Mouse (Mus musculus) midbrain, embryonic 16.5 days (tissue): Measurements from ENCODE around the gene Armh2. TPM values are rescaled to one million over a fixed set of nuclear protein-coding genes. Genes with fewer than 3 reads are reported as not detected.
A peak's percentile ranks its signal among the peaks of the same experiment; 100 is the strongest.

Experiments
- ATAC-seq: fragments of 200-750 bp; cut with Nextera tagmentation; 2 replicates; pipeline ENCODE4 v1.8.0; 2017; ENCODE audit warnings: moderate TSS enrichment
- H3K27ac ChIP-seq: fragments of 300-500 bp; sonication (generic); 2 replicates; pipeline ENCODE4 v1.5.1; 2014; ENCODE audit warnings: mild to moderate bottlenecking, low read length, mixed read lengths
- H3K27me3 ChIP-seq: fragments of 300-500 bp; sonication (generic); 2 replicates; pipeline ENCODE4 v1.6.1; 2014; ENCODE audit warnings: low read depth, low read length, mixed read lengths; ENCODE audit not compliant: control insufficient read depth, insufficient read depth
- H3K36me3 ChIP-seq: fragments of 300-500 bp; sonication (generic); 2 replicates; pipeline ENCODE4 v1.6.1; 2014; ENCODE audit warnings: mild to moderate bottlenecking, low read length, moderate library complexity, mixed read lengths; ENCODE audit not compliant: control insufficient read depth, insufficient read depth
- H3K4me1 ChIP-seq: fragments of 300-500 bp; sonication (generic); 2 replicates; pipeline ENCODE4 v1.6.1; 2014; ENCODE audit warnings: mild to moderate bottlenecking, low read length, mixed read lengths; ENCODE audit not compliant: control insufficient read depth, insufficient read depth
- H3K4me2 ChIP-seq: fragments of 300-500 bp; sonication (generic); 2 replicates; pipeline ENCODE4 v1.6.1; 2014; ENCODE audit warnings: mild to moderate bottlenecking, low read length, mixed read lengths
- H3K4me3 ChIP-seq: fragments of 300-500 bp; sonication (generic); 2 replicates; pipeline ENCODE4 v1.5.1; 2014; ENCODE audit warnings: low read depth, mild to moderate bottlenecking, low read length, moderate library complexity, mixed read lengths
- H3K9ac ChIP-seq: fragments of 300-500 bp; sonication (generic); 2 replicates; pipeline ENCODE4 v1.6.1; 2014; ENCODE audit warnings: low read depth, low read length, mixed read lengths
- H3K9me3 ChIP-seq: fragments of 300-500 bp; sonication (generic); replicated peaks from 2 replicates; pipeline ENCODE4 v1.6.1; 2014; ENCODE audit warnings: mild to moderate bottlenecking, low read length, mixed read lengths; ENCODE audit not compliant: control insufficient read depth, poor library complexity, severe bottlenecking
- WGBS: fragments of 180-500 bp; shearing (Covaris S2); extraction: QIAGEN DNeasy Blood & Tissue Kit; methylation state at CpG from one replicate; pipeline ENCODE4 v1.1.7; 2014; 5-methylcytosine and 5-hydroxymethylcytosine counted together
- polyA plus RNA-seq: library from polyadenylated mRNA; unstranded; fragments of >200 nt; fragmentation: Nextera tagmentation; extraction: Ambion mirVana; gene quantifications from 2 replicates; pipeline ENCODE4 v1.2.1, GENCODE M21; 2015

Gene Armh2
- polyA plus RNA-seq = not detected in 2 replicates

DNA sequence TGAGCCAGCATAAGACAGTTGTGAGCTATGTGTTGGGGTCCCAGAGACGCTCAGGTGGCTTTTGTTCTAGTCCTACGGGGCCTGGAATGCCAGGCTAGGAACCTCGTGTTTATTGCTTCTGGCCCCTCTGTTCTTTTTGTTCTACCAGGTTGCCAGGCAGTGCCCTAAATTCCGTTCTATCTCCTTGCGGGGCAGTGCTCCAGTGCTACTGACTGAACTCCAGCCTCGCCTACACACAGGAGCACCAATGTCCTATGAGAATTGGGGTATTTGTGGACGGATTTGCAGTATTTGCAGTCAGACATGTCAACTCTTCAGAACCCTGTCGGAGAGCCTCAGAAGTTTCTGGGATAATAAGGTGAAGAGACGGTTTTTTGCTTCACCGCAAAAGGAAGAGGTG lies at the start of gene Armh2:
Armh2 (plus strand) TSS at position 205 of the 400 bp plus-strand sequence.
- Histone ChIP-seq H3K9me3 (no peaks in the 10 kb centered on the region), H3K4me3 (no peak within 1 kb of the TSS), H3K27me3 (no peaks in the 10 kb centered on the region), H3K4me1 (no peaks in the 10 kb centered on the region), H3K27ac (no peak within 1 kb of the TSS), H3K4me2 (no peak within 1 kb of the TSS), H3K36me3 (0 out of 2 replicates have a peak, but pooled peaks cover 2% of the 10 kb centered on the region), H3K9ac (no peak within 1 kb of the TSS)
- no peak for ATAC-seq
- 91% methylated on average over 10 of the region's 10 CpGs for WGBS

DNA sequence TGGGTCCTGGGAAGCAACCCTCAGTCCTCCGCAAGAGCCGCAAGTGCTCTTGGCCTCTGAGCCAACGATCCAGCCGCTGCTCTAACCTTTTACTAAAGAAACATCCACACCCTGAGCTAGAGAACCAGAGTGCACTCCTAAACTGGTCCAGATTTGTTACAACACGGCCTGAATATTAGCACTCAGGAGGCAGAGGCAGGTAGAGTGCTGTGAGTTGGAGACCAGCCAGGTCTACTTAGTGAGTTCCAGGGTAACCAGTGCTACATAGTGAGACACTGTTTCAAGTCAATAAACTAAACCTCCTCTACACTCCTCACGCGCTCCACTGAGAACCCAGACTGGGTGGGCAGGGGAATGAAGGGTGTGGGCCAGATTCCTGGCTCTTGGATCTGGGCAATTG lies 47.7 kb upstream of the Armh2 start:
- H3K4me1 ChIP-seq = no peaks in the 10 kb centered on the region
- ATAC-seq = no peak
- H3K27me3 ChIP-seq = no peaks in the 10 kb centered on the region
- H3K36me3 ChIP-seq = peaks cover 20% of the 10 kb centered on the region
- 89% methylated on average over 7 of the region's 7 CpGs for WGBS
- H3K9ac ChIP-seq = no peak overlapping the region
- no peak overlapping the region for H3K27ac ChIP-seq
- no peak overlapping the region for H3K4me2 ChIP-seq
- no peak overlapping the region for H3K4me3 ChIP-seq
- no peaks in the 10 kb centered on the region for H3K9me3 ChIP-seq

DNA sequence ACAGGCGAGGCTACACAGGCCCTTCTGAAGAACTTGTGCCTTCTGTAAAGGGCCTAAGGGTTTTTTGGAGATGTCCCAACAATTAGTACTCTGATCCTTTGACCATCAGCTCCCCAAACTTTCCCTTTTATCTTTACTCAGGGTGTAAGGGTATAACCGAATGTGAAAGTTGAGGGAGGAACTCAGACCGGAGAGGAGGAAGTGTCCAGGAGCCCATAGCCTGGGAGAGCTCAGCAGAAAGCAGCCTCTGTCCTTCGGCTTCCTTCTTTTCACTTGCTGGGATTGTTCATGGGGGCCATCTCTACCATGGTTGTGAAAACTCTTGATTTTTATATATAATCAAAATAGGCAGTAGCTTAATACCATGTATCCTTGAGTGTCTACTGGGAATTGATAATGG lies 42.3 kb upstream of the Armh2 start:
- Histone ChIP-seq H3K27me3 (no peaks in the 10 kb centered on the region), H3K4me3 (no peak overlapping the region), H3K9ac (no peak overlapping the region), H3K4me1 (no peaks in the 10 kb centered on the region), H3K27ac (no peak overlapping the region), H3K36me3 (peaks cover 34% of the 10 kb centered on the region), H3K4me2 (no peak overlapping the region), H3K9me3 (no peaks in the 10 kb centered on the region)
- WGBS = 91% methylated on average over 4 of the region's 4 CpGs
- ATAC-seq = no peak

DNA sequence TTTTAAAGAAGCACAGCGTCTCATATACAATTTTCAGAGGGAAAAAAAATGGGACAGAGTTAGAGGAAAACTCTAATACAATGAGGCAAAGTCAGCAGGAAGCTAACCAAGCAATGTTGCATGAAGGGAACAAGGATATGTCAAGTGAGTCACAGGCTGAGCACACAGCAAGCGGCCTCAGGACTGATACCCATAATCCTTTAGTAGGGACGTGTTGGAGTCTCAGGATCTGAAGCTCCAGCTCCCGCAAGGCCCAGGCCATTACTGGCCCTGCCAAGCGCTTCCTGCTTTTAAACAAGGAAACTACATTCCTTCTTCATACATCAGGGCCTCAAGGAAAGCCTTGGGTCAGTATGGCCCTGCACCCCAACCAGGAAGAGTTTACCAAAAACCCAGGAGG lies 38.9 kb upstream of the Armh2 start:
- no peaks in the 10 kb centered on the region for H3K27me3 ChIP-seq
- H3K9me3 ChIP-seq = no peaks in the 10 kb centered on the region
- no peak overlapping the region for H3K4me2 ChIP-seq
- no peak overlapping the region for H3K9ac ChIP-seq
- no peak overlapping the region for H3K27ac ChIP-seq
- peaks cover 18% of the 10 kb centered on the region for H3K36me3 ChIP-seq
- WGBS = 86% methylated on average over 5 of the region's 5 CpGs
- H3K4me1 ChIP-seq = no peaks in the 10 kb centered on the region
- H3K4me3 ChIP-seq = no peak overlapping the region
- ATAC-seq = no peak

DNA sequence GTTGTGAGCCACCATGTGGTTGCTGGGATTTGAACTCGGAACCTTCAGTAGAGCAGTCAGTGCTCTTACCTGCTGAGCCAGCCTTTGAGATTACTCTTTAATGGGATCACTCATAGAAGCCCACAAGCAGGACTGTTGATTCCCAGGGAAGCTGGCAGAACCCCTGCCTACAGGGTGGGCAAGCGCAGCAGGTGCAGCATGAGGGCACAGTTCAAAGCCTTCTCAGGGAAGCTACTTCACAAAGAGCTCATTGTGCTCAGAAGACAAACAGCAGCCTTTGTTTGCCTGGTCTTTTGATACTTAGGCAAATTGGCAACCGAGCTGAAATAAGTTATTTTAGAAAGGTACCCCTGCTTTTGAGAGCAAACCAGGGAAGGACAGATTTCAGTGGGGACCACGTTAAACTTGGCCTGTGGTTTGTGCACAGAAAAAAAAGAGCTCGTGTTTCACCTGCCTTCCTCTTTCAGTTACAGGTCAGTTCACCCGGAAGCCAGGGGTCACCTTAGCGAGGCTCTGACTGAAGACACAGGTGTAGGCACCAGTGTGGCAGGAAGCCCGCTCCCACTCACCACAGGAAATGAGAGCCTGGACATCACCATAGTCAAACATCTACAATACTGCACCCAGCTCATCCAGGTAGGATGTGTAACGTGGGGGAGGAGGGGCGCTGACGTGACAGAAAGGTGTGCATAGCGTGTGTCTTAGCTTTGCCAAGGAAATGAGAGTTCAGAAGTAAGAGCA lies 31.2 kb upstream of the Armh2 start:
- no peaks in the 10 kb centered on the region for H3K27me3 ChIP-seq
- WGBS = 65% methylated on average over 12 of the region's 12 CpGs
- H3K4me3 ChIP-seq = no peak overlapping the region
- no peak overlapping the region for H3K27ac ChIP-seq
- H3K4me1 ChIP-seq = no peaks in the 10 kb centered on the region
- H3K9me3 ChIP-seq = no peaks in the 10 kb centered on the region
- no peak overlapping the region for H3K9ac ChIP-seq
- H3K36me3 ChIP-seq = peaks cover 3% of the 10 kb centered on the region
- H3K4me2 ChIP-seq = no peak overlapping the region
- no peak for ATAC-seq

DNA sequence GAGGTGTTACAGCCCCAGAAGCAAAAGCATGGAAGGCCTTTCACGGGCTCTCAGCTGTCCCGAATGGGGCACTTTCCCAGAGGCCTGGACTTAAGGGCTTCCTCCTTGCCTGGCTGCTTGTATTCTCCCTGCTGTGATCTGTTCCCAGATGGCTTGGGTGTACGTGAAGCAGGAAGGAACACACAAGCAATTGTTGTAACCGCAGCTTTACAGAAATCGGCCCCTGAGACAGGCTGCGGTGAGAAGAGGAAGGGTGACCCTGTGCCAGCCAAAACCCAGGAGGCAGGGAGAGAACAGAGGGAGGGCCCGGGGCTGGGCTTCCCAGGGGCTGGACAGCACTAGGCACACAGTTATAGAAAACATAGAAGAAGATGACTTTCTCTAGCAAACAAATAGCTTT lies 30.1 kb upstream of the Armh2 start:
- Histone ChIP-seq H3K27me3 (no peaks in the 10 kb centered on the region), H3K36me3 (peaks cover 5% of the 10 kb centered on the region), H3K9me3 (no peaks in the 10 kb centered on the region), H3K4me1 (no peaks in the 10 kb centered on the region), H3K4me3 (no peak overlapping the region), H3K4me2 (no peak overlapping the region), H3K9ac (no peak overlapping the region), H3K27ac (no peak overlapping the region)
- 63% methylated on average over 7 of the region's 7 CpGs for WGBS
- ATAC-seq = no peak

DNA sequence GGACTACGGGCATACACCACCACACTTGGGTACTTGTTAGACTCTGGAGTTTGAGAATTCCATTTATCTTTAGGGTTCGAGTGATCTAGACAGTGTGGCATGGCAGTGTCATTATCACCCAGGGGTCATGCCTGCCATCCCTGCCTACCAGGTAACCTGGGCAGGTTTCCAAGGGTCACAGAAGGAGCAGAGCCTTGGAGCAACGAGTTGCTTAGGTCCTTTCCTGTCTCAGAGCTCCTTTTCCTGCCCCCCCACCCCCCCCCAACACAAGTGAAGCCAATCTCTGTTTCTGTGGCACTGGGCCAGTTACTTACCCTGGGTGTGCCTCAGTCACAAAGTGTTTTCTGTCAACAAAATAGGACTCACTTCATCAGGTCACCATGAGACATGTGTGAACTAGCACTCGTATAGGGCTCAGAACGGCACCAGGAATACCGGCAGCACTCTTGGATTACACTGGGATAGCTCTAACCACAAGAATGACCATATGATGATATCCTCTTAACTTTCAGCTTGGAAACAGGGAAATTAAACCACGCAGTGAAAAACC lies 28.4 kb upstream of the Armh2 start:
- Histone ChIP-seq H3K4me3 (no peak overlapping the region), H3K27me3 (no peaks in the 10 kb centered on the region), H3K4me1 (no peaks in the 10 kb centered on the region), H3K4me2 (no peak overlapping the region), H3K36me3 (peaks cover 6% of the 10 kb centered on the region), H3K9me3 (no peaks in the 10 kb centered on the region), H3K27ac (no peak overlapping the region), H3K9ac (no peak overlapping the region)
- WGBS = 91% methylated on average over 7 of the region's 7 CpGs
- ATAC-seq = no peak

DNA sequence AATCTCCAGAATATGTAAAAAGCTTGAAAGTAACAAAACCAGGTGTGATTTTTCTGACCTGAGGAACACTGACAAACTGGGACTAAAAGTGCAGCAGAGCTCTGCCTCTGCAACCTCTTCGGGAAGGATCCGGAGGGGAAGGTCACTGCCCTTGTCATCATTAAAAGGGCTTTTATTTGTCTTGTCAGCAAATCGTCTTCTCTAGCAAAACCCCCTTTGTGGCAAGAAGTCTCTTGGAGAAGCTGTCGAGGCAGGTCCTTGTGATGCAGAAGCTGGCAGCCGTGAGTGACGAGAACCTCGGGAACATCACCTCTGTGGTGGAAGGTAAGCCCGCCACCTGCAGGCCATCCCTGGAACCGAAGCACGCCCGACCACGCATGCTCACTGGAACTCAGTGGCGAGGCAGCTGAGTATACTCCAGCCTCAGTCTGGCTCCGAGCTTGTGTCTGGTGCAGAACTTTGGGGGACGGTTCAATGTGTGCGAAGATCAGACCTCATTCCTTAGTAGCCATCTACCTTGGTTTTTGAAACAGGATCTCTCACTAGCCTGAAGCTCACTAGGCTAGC lies 27.5 kb upstream of the Armh2 start:
- no peaks in the 10 kb centered on the region for H3K27me3 ChIP-seq
- no peak overlapping the region for H3K27ac ChIP-seq
- H3K9me3 ChIP-seq = no peaks in the 10 kb centered on the region
- peaks cover 14% of the 10 kb centered on the region for H3K36me3 ChIP-seq
- H3K4me3 ChIP-seq = no peak overlapping the region
- no peak overlapping the region for H3K9ac ChIP-seq
- peak overlapping the region; percentile 24 for H3K4me2 ChIP-seq
- WGBS = 8% methylated on average over 16 of the region's 16 CpGs
- peak; percentile 85 for ATAC-seq
- H3K4me1 ChIP-seq = no peaks in the 10 kb centered on the region

DNA sequence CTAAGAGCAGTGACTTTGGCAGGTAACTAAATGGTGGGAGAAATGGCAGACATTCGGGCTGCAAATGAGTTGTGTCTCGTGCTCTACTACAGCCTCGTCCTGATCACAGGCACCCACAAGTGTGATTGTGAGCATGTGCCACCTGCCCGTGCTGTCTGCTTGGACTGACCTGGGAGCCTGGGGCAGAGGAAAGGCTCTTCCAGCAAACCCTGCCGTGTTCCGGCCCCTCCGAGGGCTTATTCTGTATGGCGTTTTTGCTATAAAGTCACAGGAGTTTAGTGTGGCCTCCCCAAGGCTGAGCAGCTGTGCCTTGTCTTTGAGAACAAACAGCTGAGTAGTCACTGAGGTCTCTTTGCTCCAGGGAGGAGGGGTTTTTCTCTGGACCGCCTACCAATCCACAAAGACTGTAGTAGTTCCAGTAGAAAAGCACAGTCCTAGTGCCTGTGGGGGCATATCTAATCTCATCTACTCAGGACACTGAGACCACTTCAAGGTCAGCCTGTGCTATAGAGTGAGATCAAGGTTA lies 26.6 kb upstream of the Armh2 start:
- Histone ChIP-seq H3K9me3 (no peaks in the 10 kb centered on the region), H3K4me2 (no peak overlapping the region), H3K4me3 (no peak overlapping the region), H3K27me3 (no peaks in the 10 kb centered on the region), H3K36me3 (peaks cover 19% of the 10 kb centered on the region), H3K9ac (no peak overlapping the region), H3K4me1 (no peaks in the 10 kb centered on the region), H3K27ac (no peak overlapping the region)
- ATAC-seq = no peak
- WGBS = 72% methylated on average over 9 of the region's 9 CpGs
